Mouse (Mus musculus): ENCODE measurements around the gene Tspan9.
A peak's percentile ranks its signal among the peaks of the same experiment; 100 is the strongest.

Gene Tspan9

DNA sequence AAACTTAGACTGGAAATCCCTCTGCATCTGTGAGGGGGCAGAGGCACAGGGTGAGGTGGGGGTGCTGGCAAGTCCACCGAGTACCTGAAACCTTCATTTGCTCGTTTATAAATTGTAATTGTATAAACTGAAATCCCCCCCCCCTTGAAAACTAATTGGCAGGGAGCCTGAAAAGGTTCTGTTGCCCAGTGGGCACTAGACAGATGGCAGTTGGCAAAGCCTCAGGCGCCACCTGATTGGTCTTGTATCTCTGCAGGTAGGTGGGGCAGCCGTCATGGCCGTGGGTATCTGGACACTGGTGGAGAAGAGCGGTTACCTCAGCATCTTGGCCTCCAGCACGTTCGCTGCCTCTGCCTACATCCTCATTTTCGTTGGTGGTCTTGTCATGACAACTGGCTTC lies 220.1 kb downstream of the Tspan9 start:
- no peak for DNase-seq (ENCODE audit: low read depth)

DNA sequence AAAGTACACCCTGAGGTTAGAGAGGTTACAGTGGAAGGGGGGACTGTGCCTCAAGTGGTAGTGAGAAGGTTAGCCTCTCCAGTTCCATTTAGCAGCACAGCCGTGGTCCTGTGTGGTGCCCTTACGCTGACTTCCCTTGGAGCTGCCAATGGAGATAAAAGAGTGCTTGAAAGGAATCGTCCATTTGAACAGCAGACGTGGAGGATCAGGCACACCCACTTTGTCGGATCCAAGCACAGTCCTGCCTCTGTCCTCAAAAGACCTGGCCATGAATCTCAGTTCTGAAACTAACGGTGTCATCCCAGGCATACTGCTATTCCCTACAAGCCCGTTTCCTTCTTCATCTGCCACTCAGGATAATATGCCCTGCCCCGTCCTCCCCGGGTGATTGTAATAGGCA lies 221.4 kb downstream of the Tspan9 start:
- no peak for DNase-seq (ENCODE audit: low read depth)

DNA sequence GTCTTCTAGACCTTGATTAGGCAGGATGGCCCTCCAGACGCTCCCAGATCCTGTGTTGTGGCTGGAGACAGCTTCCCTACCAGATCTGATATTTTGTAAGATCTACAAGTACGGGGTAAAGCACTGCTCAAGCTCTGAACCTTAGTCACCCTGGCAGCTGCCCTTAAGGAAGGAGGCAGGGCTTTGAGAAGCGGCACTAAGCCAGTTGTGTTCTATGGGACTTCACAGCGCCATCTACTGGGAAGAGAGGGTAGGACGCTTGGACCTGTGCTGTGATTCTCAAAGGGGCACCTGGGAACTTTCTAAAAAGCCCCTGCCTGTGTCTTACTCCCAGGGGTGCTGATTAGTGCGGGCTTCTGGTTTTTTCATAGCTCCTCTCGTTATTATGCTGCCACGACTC lies 222.7 kb downstream of the Tspan9 start:
- DNase-seq (ENCODE audit: low read depth): peak; percentile 81

DNA sequence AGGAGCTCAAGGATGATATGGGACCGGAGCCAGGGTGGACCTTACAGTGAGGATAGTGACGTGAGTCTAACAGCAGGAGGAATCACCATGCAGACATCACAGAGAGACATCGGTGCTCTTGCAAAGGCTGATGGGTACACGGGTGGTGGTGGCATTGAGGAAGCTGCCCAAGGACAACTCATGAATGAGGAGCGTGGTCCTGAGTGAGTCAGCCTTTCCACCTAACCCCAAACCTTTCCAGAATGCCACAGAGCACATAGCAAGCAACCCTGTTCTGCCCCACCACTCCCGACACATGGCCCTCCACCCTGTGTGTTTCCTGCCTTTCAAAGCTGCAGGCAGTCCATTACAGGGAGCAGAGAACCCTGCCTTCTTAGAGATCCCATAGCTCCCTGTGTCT lies 223.9 kb downstream of the Tspan9 start:
- DNase-seq (ENCODE audit: low read depth): peak; percentile 27

DNA sequence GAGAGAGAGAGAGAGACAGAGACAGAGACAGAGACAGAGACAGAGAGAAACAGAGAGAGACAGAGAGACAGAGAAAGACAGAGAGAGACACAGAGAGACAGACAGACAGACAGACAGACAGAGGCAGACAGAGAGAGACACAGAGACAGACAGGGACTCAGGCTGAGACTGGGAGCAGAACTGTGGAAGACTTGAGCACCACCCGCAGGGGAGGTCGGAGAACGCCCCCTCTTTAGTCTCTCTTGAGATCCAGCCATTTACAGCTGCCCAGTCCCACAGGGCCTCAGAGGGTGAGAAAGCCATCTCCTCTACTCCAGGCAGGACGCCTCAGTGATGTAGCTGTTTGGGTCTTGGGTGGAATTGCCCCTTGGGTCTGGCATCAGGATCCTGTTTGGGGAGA lies 225.7 kb downstream of the Tspan9 start:
- DNase-seq (ENCODE audit: low read depth): no peak

DNA sequence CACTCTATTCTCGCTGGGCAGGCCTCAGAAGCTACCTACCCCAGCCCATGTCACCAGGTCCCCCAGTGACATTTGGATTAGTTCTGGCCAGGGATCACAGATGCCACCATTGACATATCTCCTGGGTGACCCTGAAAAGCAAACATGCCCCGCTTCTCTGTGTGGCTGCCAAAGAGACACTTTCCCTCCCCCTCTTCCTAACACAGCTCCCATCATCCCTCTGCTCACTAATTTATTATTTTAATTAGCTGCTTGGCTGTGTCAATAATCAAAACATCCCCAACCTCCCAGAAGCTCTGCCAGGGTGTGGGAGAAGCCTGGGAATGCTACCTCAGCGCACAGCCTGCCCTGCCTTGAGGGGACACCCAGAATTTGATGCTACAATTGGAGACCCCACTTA lies 226.4 kb downstream of the Tspan9 start:
- no peak for DNase-seq (ENCODE audit: low read depth)

DNA sequence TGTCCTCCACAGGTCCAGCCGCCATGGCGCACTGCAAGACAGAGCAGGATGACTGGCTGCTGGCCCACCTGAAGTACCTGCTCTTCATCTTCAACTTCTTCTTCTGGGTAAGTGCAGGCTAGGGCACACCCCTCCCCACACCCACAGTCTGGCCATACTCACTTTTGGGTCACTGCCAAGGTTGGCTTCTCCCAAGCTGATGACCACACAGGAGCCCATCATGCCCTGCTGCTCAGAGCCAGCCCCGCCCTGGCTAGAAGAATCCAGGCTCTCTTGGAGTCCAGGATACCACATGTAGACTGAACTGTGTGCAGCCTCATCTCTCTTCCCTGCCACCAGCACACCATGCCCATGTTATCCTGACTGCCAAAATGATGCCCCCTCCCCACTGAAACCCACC lies 230.5 kb downstream of the Tspan9 start:
- no peak for DNase-seq (ENCODE audit: low read depth)

DNA sequence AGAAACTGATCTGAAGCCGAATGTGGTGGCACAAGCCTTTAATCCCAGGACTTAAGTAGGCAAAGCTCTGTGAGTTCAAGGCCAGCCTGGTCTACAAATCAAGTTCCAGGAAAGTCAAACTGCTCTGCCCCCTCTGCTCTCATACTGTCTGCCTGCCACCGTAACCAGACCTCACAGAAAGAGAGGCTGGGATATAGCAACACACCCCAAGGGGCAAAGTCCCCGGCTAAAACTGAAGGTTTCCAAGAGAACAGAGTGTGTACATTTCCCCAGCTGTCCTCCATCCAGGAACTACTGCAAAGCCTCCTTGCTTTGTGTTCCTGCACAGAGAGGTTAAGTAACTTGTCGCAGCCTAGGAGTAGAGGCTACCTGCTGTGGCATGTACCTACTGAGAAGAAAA lies 231.7 kb downstream of the Tspan9 start:
- DNase-seq (ENCODE audit: low read depth): no peak
